Mouse (Mus musculus) effector memory CD4-positive, alpha-beta T cell, adult 5 months (primary cell): ENCODE results near the gene Dcun1d4. TPM values are rescaled to one million over a fixed set of nuclear protein-coding genes. Genes with fewer than 3 reads are reported as not detected.

Experiments used
- polyA plus RNA-seq: library from polyadenylated mRNA; unstranded; fragments of 100-300 nt; shearing (Covaris generic); gene quantifications from one replicate; pipeline ENCODE4 v1.2.1, GENCODE M21; 2017

Gene Dcun1d4
- polyA plus RNA-seq, result 22.4 TPM

DNA sequence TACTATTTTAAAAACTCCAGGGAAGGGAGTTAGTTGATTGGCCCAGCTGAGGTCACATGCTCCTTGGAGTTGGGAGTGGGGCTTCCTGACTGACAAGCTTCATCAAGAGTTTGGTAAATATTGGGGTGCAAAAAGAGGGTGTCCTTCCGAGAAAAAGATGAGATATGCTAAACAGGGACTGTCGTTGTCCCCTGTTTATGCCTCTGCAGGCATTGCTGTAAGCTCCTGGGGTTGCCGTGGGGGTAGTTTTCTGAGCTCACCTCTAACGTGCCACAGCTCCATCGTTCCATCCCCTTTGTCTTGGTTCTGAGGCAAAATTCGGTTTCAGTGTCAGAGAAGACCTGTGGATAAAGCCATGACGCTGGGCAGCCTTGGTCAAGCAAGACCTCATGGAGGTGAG, at the start of gene Dcun1d4:
Gene Dcun1d4, plus strand, starts transcription at position 301 of the 400 bp plus-strand sequence.

Other genes with a start within 250 kb of the Dcun1d4 start
- gene Fryl, start 224.4 kb upstream of the Dcun1d4 start, polyA plus RNA-seq, result 118 TPM
- 226 TPM for gene Ociad1, start 188.2 kb upstream of the Dcun1d4 start, polyA plus RNA-seq
- gene Ociad2, start 140.0 kb upstream of the Dcun1d4 start, polyA plus RNA-seq, result 0.16 TPM
- gene Cwh43, start 74.9 kb upstream of the Dcun1d4 start, polyA plus RNA-seq, result not detected
- gene Lrrc66, start 151.5 kb downstream of the Dcun1d4 start, polyA plus RNA-seq, result not detected
- gene Sgcb, start 166.8 kb downstream of the Dcun1d4 start, polyA plus RNA-seq, result 7.3 TPM
- not detected for gene Spata18, start 170.4 kb downstream of the Dcun1d4 start, polyA plus RNA-seq